Mouse (Mus musculus): Measurements from ENCODE around the gene Emc6. TPM values are rescaled to one million over a fixed set of nuclear protein-coding genes. Genes with fewer than 3 reads are reported as not detected.
A peak's percentile ranks its signal among the peaks of the same experiment; 100 is the strongest.

Gene Emc6
- polyA plus RNA-seq (2015; fragmentation: Nextera tagmentation; extraction: Ambion mirVana): 125 and 132 TPM in 2 replicates

DNA sequence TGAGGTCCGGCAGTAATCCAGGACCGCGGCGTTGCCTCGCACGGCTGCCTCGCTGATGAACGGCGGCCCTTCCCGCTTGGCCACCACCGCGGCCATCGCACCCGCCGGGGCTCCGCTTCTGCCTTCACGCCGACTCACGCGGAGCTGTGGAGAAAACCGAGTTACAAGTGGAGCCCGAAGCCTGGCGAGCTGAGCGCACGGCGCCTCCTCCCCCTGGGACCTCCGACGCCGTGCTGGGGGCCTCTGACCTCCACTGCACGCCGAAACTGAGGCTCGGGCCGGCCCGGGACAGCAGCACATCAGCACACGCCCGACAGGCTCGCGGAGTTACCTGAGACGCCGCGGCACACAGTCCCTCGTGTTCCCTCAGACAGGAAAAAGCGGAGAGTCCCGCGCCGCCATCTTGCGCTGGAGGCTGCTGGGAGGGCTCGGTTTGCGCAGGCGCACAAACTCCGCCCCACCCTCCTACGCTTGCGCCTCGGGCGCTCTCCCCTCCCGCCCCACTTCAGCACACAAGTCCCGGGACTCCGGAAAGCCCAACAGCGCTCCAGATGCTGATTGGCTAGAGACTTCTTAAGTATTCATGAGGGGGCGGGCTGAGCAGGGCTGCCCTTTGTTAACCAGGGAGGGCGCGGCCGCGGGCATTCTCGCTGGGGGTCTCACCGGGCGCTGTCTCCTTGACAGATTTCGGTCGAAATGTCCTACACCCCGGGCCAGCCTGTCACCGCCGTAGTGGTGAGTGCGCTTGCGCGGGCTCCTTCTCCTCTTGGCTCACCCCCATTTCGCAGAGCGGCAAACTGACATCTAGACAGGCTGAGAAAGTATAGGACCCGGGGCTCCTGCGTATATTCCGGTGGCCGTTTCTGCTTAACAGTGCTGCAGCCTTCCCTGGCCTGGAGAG, at the start of gene Emc6, which contains the start of gene Tax1bp3:
Gene Emc6, minus strand, starts transcription at position 430 of the 901 bp plus-strand sequence.
Gene Tax1bp3, plus strand, starts transcription at position 476 of the 901 bp plus-strand sequence.
- WGBS: under 1% methylated on average over 81 of the region's 81 CpGs
- H3K9ac ChIP-seq (ENCODE audit: low read length): peak within 1 kb of the TSS; percentile 94
- peak within 1 kb of the TSS; percentile 93 for H3K4me3 ChIP-seq (ENCODE audit: low read depth, low read length)
- DNase-seq (ENCODE audit: low spot score) (peak; percentile 97), ATAC-seq (ENCODE audit: low FRiP score, low TSS enrichment) (peak; percentile 97)
- H3K27ac ChIP-seq (replicated peaks): peak within 1 kb of the TSS; percentile 99
- no peaks in the 10 kb centered on the region for H3K27me3 ChIP-seq (ENCODE audit: control insufficient read depth, insufficient read depth, low read length)
- TF ChIP-seq CTCF (IDR thresholded peaks at IDR 0.05; ENCODE audit: low read depth) (no peak), EP300 (optimal IDR thresholded peaks at IDR 0.05) (no peak)
- H3K4me1 ChIP-seq (replicated peaks; ENCODE audit: control insufficient read depth, insufficient read depth): peaks cover 7% of the 10 kb centered on the region; the same call in 1 of the 2 replicates
- H3K36me3 ChIP-seq (ENCODE audit: control insufficient read depth, insufficient read depth, low read length): peaks cover 2% of the 10 kb centered on the region; the same call in 1 of the 2 replicates
- H3K9me3 ChIP-seq (ENCODE audit: control insufficient read depth, low read length): no peaks in the 10 kb centered on the region
- peak within 1 kb of the TSS; percentile 85 for H3K4me2 ChIP-seq (replicated peaks; ENCODE audit: low read depth)

DNA sequence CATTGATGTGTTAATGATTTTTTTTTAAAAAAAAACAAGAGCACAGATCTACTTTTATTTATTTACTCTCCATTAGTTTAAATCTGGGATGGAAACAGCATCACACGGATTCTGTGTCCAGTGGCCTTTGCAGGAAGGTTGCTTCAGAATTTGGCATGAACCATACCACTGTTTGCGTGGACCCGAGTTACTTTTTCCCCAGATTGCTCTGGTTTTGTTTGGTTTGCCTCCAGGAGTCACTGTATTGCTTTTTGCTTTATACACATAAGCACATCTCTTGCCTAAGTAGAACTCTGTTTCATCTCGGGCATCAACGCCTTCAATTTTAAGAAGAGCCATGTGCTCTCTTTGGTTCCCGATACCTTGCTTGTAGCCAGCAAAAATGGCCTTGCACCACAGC, 49.0 kb upstream of the Emc6 start:
- Histone ChIP-seq H3K36me3 (ENCODE audit: control insufficient read depth, insufficient read depth, low read length) (no peaks in the 10 kb centered on the region), H3K27me3 (ENCODE audit: control insufficient read depth, insufficient read depth, low read length) (no peaks in the 10 kb centered on the region), H3K4me2 (replicated peaks; ENCODE audit: low read depth) (no peak overlapping the region), H3K9ac (ENCODE audit: low read length) (no peak overlapping the region), H3K27ac (replicated peaks) (no peak overlapping the region), H3K4me1 (replicated peaks; ENCODE audit: control insufficient read depth, insufficient read depth) (no peaks in the 10 kb centered on the region), H3K9me3 (ENCODE audit: control insufficient read depth, low read length) (no peaks in the 10 kb centered on the region), H3K4me3 (ENCODE audit: low read depth, low read length) (no peak overlapping the region)
- DNase-seq (ENCODE audit: low spot score) (no peak), ATAC-seq (ENCODE audit: low FRiP score, low TSS enrichment) (no peak)
- 84% methylated on average over 6 of the region's 6 CpGs for WGBS
- TF ChIP-seq CTCF (IDR thresholded peaks at IDR 0.05; ENCODE audit: low read depth) (no peak), EP300 (optimal IDR thresholded peaks at IDR 0.05) (no peak)

GRCm38 (mm10) chr11:73223966-73224365, 47.1 kb upstream of the Emc6 start:
- no peak overlapping the region for H3K4me2 ChIP-seq (replicated peaks; ENCODE audit: low read depth)
- no peaks in the 10 kb centered on the region for H3K4me1 ChIP-seq (replicated peaks; ENCODE audit: control insufficient read depth, insufficient read depth)
- H3K27ac ChIP-seq (replicated peaks): no peak overlapping the region
- H3K27me3 ChIP-seq (ENCODE audit: control insufficient read depth, insufficient read depth, low read length): no peaks in the 10 kb centered on the region
- DNase-seq (ENCODE audit: low spot score) (peak; percentile 54), ATAC-seq (ENCODE audit: low FRiP score, low TSS enrichment) (peak; percentile 57)
- no peaks in the 10 kb centered on the region for H3K36me3 ChIP-seq (ENCODE audit: control insufficient read depth, insufficient read depth, low read length)
- no peak overlapping the region for H3K4me3 ChIP-seq (ENCODE audit: low read depth, low read length)
- TF ChIP-seq EP300 (optimal IDR thresholded peaks at IDR 0.05) (no peak), CTCF (IDR thresholded peaks at IDR 0.05; ENCODE audit: low read depth) (peak; percentile 68)
- WGBS: 61% methylated on average over 2 of the region's 2 CpGs
- H3K9me3 ChIP-seq (ENCODE audit: control insufficient read depth, low read length): no peaks in the 10 kb centered on the region
- no peak overlapping the region for H3K9ac ChIP-seq (ENCODE audit: low read length)

- H3K9me3 ChIP-seq (ENCODE audit: control insufficient read depth, low read length): no peaks in the 10 kb centered on the region
- H3K4me3 ChIP-seq (ENCODE audit: low read depth, low read length): no peak overlapping the region
- TF ChIP-seq CTCF (IDR thresholded peaks at IDR 0.05; ENCODE audit: low read depth) (no peak), EP300 (optimal IDR thresholded peaks at IDR 0.05) (no peak)
- H3K9ac ChIP-seq (ENCODE audit: low read length): no peak overlapping the region
- no peak for ATAC-seq (ENCODE audit: low FRiP score, low TSS enrichment)
- H3K4me2 ChIP-seq (replicated peaks; ENCODE audit: low read depth): no peak overlapping the region
- no peaks in the 10 kb centered on the region for H3K27me3 ChIP-seq (ENCODE audit: control insufficient read depth, insufficient read depth, low read length)
- no peaks in the 10 kb centered on the region for H3K4me1 ChIP-seq (replicated peaks; ENCODE audit: control insufficient read depth, insufficient read depth)
- WGBS: 20% methylated on average over 5 of the region's 5 CpGs
- no peak for DNase-seq (ENCODE audit: low spot score)
- no peak overlapping the region for H3K27ac ChIP-seq (replicated peaks)
- H3K36me3 ChIP-seq (ENCODE audit: control insufficient read depth, insufficient read depth, low read length): no peaks in the 10 kb centered on the region
These were observed 46.0 kb upstream of the Emc6 start for GRCm38 (mm10) chr11:73222846-73223245.

DNA sequence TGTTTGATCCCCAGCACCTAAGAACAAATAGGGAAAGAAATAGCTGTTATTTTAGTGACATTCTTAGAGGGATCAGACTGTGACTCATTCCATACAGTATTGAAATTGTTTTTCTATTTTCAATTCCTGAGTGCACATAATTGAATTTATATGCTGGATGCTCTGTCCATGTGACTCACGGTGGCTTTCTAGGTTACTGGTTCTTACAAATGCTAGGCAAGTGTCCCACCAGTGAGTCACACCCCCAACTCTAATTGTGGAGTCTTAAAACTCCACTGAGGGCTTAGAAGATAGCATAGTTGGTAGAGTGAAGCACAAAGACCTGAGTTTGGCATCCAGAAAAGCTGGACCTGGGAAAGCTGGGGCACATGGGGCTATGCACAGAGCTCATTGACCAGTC, 43.8 kb upstream of the Emc6 start:
- Histone ChIP-seq H3K4me3 (ENCODE audit: low read depth, low read length) (no peak overlapping the region), H3K36me3 (ENCODE audit: control insufficient read depth, insufficient read depth, low read length) (no peaks in the 10 kb centered on the region), H3K27me3 (ENCODE audit: control insufficient read depth, insufficient read depth, low read length) (no peaks in the 10 kb centered on the region), H3K27ac (replicated peaks) (no peak overlapping the region), H3K4me2 (replicated peaks; ENCODE audit: low read depth) (no peak overlapping the region), H3K9me3 (ENCODE audit: control insufficient read depth, low read length) (no peaks in the 10 kb centered on the region), H3K4me1 (replicated peaks; ENCODE audit: control insufficient read depth, insufficient read depth) (no peaks in the 10 kb centered on the region), H3K9ac (ENCODE audit: low read length) (no peak overlapping the region)
- ATAC-seq (ENCODE audit: low FRiP score, low TSS enrichment) (no peak), DNase-seq (ENCODE audit: low spot score) (no peak)
- TF ChIP-seq CTCF (IDR thresholded peaks at IDR 0.05; ENCODE audit: low read depth) (no peak), EP300 (optimal IDR thresholded peaks at IDR 0.05) (no peak)
- WGBS: 68% methylated on average over 1 of the region's 1 CpGs

- H3K4me3 ChIP-seq (ENCODE audit: low read depth, low read length): no peak overlapping the region
- DNase-seq (ENCODE audit: low spot score): no peak
These were observed 42.8 kb upstream of the Emc6 start for GRCm38 (mm10) chr11:73219671-73220070.

More at GRCm38 (mm10) chr11:73219671-73220070, 42.8 kb upstream of the Emc6 start:
- no peak for ATAC-seq (ENCODE audit: low FRiP score, low TSS enrichment)
- Histone ChIP-seq H3K9ac (ENCODE audit: low read length) (no peak overlapping the region), H3K27me3 (ENCODE audit: control insufficient read depth, insufficient read depth, low read length) (no peaks in the 10 kb centered on the region), H3K36me3 (ENCODE audit: control insufficient read depth, insufficient read depth, low read length) (no peaks in the 10 kb centered on the region), H3K4me1 (replicated peaks; ENCODE audit: control insufficient read depth, insufficient read depth) (no peaks in the 10 kb centered on the region), H3K27ac (replicated peaks) (no peak overlapping the region), H3K9me3 (ENCODE audit: control insufficient read depth, low read length) (no peaks in the 10 kb centered on the region), H3K4me2 (replicated peaks; ENCODE audit: low read depth) (no peak overlapping the region)
- no peak for TF ChIP-seq EP300 (optimal IDR thresholded peaks at IDR 0.05)
- peak; percentile 27; the same call in 1 of the 2 replicates for TF ChIP-seq CTCF (IDR thresholded peaks at IDR 0.05; ENCODE audit: low read depth)
- 63% methylated on average over 2 of the region's 2 CpGs for whole genome bisulfite sequencing
